Mouse (Mus musculus): ENCODE measurements around the gene Susd6. TPM values are rescaled to one million over a fixed set of nuclear protein-coding genes. Genes with fewer than 3 reads are reported as not detected.

Susd6 gene
- polyA plus RNA-seq, 1 experiment from 2014 or later = 15.2 TPM

DNA sequence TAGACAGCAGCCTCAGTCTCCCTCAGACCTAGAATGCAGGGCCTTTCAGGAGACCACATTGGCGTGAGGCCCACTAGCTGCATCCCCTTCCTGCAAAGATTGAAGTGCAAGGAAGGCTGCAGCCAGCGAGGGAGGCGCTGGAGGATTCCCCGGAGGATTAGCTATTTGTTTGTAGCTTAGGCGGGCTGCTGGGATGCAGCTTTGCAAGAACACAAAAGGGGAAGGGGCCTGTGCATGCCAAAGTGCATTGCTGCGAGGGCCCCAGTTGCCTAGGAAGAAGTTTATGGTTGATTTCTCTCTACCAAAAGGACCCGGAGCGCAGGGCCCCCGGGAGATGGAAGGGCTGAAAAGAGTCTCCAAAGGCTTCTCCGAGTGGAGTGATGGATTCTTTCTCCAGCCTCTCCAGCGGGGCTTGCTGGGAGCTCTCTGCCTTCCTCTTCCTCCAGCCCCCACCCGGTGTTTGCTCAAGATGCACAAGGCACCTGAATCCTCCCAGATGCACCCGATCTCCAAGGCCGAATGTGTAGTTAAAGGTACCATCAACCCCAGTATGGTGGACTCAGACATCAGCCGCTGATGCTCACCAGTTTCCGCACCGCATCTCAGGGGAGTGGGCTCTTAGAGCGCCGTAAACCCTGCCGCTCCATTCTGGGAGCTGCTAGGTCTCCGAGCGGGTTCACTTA is 30.5 kb upstream of the Susd6 start:
- WGBS (ENCODE audit: insufficient replicate concordance) = 4% methylated on average over 22 of the region's 22 CpGs

GRCm38 (mm10) chr12:80760396-80760801 is 29.9 kb upstream of the Susd6 start, which contains the start of gene Ccdc177:
Ccdc177 (minus strand) TSS chr12:80760687.
- ATAC-seq (ENCODE audit: low read depth) = no peak
- H3K27me3 ChIP-seq (ENCODE audit: control insufficient read depth, insufficient read depth, low read depth, low read length) = peaks cover 68% of the 10 kb centered on the region
- WGBS (ENCODE audit: insufficient replicate concordance) = under 1% methylated on average over 24 of the region's 24 CpGs
- peaks cover 16% of the 10 kb centered on the region for H3K4me1 ChIP-seq (ENCODE audit: control insufficient read depth, low read depth, low read length)
- no peaks in the 10 kb centered on the region for H3K9me3 ChIP-seq (replicated peaks; ENCODE audit: control insufficient read depth, low read length)
- no peaks in the 10 kb centered on the region for H3K36me3 ChIP-seq (ENCODE audit: control insufficient read depth, insufficient read depth)
- no peak within 1 kb of the TSS for H3K27ac ChIP-seq (ENCODE audit: low read length)
- H3K4me2 ChIP-seq (ENCODE audit: low read depth, low read length) = no peak within 1 kb of the TSS
- H3K4me3 ChIP-seq (ENCODE audit: low read depth, low read length) = peak within 1 kb of the TSS; percentile 3; the same call in 1 of the 2 replicates
- H3K9ac ChIP-seq (ENCODE audit: low read depth, low read length) = no peak within 1 kb of the TSS

More for the DNA sequence above, 30.5 kb upstream of the Susd6 start:
- no peak overlapping the region for H3K27ac ChIP-seq (ENCODE audit: low read length)
- H3K9ac ChIP-seq (ENCODE audit: low read depth, low read length) = no peak overlapping the region
- ATAC-seq (ENCODE audit: low read depth) = no peak
- no peak overlapping the region for H3K4me2 ChIP-seq (ENCODE audit: low read depth, low read length)
- peaks cover 16% of the 10 kb centered on the region for H3K4me1 ChIP-seq (ENCODE audit: control insufficient read depth, low read depth, low read length)
- H3K27me3 ChIP-seq (ENCODE audit: control insufficient read depth, insufficient read depth, low read depth, low read length) = peaks cover 73% of the 10 kb centered on the region
- no peaks in the 10 kb centered on the region for H3K9me3 ChIP-seq (replicated peaks; ENCODE audit: control insufficient read depth, low read length)
- no peaks in the 10 kb centered on the region for H3K36me3 ChIP-seq (ENCODE audit: control insufficient read depth, insufficient read depth)
- peak overlapping the region; percentile 3; the same call in 1 of the 2 replicates for H3K4me3 ChIP-seq (ENCODE audit: low read depth, low read length)

- WGBS (ENCODE audit: insufficient replicate concordance) = 59% methylated on average over 5 of the region's 5 CpGs
- no peak overlapping the region for H3K9ac ChIP-seq (ENCODE audit: low read depth, low read length)
- peaks cover 13% of the 10 kb centered on the region for H3K4me1 ChIP-seq (ENCODE audit: control insufficient read depth, low read depth, low read length)
- H3K4me3 ChIP-seq (ENCODE audit: low read depth, low read length) = no peak overlapping the region
- H3K27me3 ChIP-seq (ENCODE audit: control insufficient read depth, insufficient read depth, low read depth, low read length) = peaks cover 42% of the 10 kb centered on the region
- H3K36me3 ChIP-seq (ENCODE audit: control insufficient read depth, insufficient read depth) = no peaks in the 10 kb centered on the region
- no peak for ATAC-seq (ENCODE audit: low read depth)
- no peak overlapping the region for H3K27ac ChIP-seq (ENCODE audit: low read length)
- H3K4me2 ChIP-seq (ENCODE audit: low read depth, low read length) = no peak overlapping the region
- H3K9me3 ChIP-seq (replicated peaks; ENCODE audit: control insufficient read depth, low read length) = no peaks in the 10 kb centered on the region
Measured at GRCm38 (mm10) chr12:80762982-80763381, 27.3 kb upstream of the Susd6 start.

- H3K9ac ChIP-seq (ENCODE audit: low read depth, low read length) = no peak overlapping the region
- H3K4me2 ChIP-seq (ENCODE audit: low read depth, low read length) = no peak overlapping the region
- H3K4me3 ChIP-seq (ENCODE audit: low read depth, low read length) = no peak overlapping the region
- H3K27ac ChIP-seq (ENCODE audit: low read length) = no peak overlapping the region
- no peak for ATAC-seq (ENCODE audit: low read depth)
- WGBS (ENCODE audit: insufficient replicate concordance) = 57% methylated on average over 4 of the region's 4 CpGs
- peaks cover 3% of the 10 kb centered on the region for H3K4me1 ChIP-seq (ENCODE audit: control insufficient read depth, low read depth, low read length)
- no peaks in the 10 kb centered on the region for H3K36me3 ChIP-seq (ENCODE audit: control insufficient read depth, insufficient read depth)
- H3K27me3 ChIP-seq (ENCODE audit: control insufficient read depth, insufficient read depth, low read depth, low read length) = peaks cover 30% of the 10 kb centered on the region
- H3K9me3 ChIP-seq (replicated peaks; ENCODE audit: control insufficient read depth, low read length) = no peaks in the 10 kb centered on the region
Measured at GRCm38 (mm10) chr12:80764116-80764515, 26.2 kb upstream of the Susd6 start.

DNA sequence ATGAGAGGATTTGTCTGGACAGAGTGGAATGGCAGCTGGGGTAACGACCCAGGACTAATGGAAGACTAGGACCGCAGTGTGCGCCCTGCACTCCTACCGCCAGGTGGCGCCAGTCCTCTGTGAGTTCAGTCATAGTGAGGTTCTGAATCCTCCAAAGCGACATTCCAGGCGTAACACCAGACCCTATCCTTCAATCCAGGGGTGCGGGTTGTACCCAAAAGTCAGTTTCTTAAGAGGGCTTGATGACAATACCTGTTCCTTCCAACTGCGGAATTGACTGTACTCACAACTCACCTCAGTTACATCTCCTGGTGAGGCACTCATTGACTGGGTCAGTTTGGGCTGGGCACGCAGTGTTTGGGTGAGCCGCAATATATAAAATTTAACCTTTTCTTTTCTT is 20.6 kb upstream of the Susd6 start:
- Histone ChIP-seq H3K9me3 (replicated peaks; ENCODE audit: control insufficient read depth, low read length) (no peaks in the 10 kb centered on the region), H3K27me3 (ENCODE audit: control insufficient read depth, insufficient read depth, low read depth, low read length) (no peaks in the 10 kb centered on the region), H3K4me2 (ENCODE audit: low read depth, low read length) (peak overlapping the region; percentile 35; the same call in 1 of the 2 replicates), H3K4me3 (ENCODE audit: low read depth, low read length) (no peak overlapping the region), H3K36me3 (ENCODE audit: control insufficient read depth, insufficient read depth) (no peaks in the 10 kb centered on the region), H3K27ac (ENCODE audit: low read length) (no peak overlapping the region), H3K9ac (ENCODE audit: low read depth, low read length) (no peak overlapping the region), H3K4me1 (ENCODE audit: control insufficient read depth, low read depth, low read length) (0 out of 2 replicates have a peak, but pooled peaks cover 2% of the 10 kb centered on the region)
- peak; percentile 70 for ATAC-seq (ENCODE audit: low read depth)
- 18% methylated on average over 11 of the region's 11 CpGs for WGBS (ENCODE audit: insufficient replicate concordance)

DNA sequence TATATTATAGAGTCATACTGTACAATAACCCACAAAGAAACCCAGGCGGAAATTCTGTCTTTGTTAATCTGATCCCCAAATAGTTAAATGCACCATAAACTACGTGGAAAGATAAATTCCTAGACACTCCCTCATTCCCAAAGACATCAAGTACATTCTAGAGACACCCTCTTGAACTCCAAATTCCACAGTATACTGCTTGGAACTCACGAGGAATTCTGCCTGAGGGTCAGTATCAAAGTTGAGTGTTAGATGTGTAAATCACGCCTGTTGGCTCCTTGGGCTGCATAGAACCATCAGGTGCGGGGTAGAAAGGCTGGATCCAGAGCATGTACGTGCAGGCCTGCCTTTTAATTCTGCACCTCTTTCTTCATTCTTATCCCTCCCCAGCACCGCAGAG is 15.5 kb upstream of the Susd6 start:
- Histone ChIP-seq H3K27me3 (ENCODE audit: control insufficient read depth, insufficient read depth, low read depth, low read length) (no peaks in the 10 kb centered on the region), H3K27ac (ENCODE audit: low read length) (no peak overlapping the region), H3K9me3 (replicated peaks; ENCODE audit: control insufficient read depth, low read length) (no peaks in the 10 kb centered on the region), H3K4me3 (ENCODE audit: low read depth, low read length) (no peak overlapping the region), H3K9ac (ENCODE audit: low read depth, low read length) (no peak overlapping the region), H3K36me3 (ENCODE audit: control insufficient read depth, insufficient read depth) (no peaks in the 10 kb centered on the region), H3K4me1 (ENCODE audit: control insufficient read depth, low read depth, low read length) (peaks cover 38% of the 10 kb centered on the region), H3K4me2 (ENCODE audit: low read depth, low read length) (no peak overlapping the region)
- no peak for ATAC-seq (ENCODE audit: low read depth)
- 74% methylated on average over 7 of the region's 7 CpGs for WGBS (ENCODE audit: insufficient replicate concordance)

- 0 out of 2 replicates have a peak overlapping the region, but pooled peaks have one; percentile 1 for H3K4me2 ChIP-seq (ENCODE audit: low read depth, low read length)
- H3K27ac ChIP-seq (ENCODE audit: low read length) = peak overlapping the region; percentile 60
- peak; percentile 25 for ATAC-seq (ENCODE audit: low read depth)
- no peaks in the 10 kb centered on the region for H3K9me3 ChIP-seq (replicated peaks; ENCODE audit: control insufficient read depth, low read length)
- no peaks in the 10 kb centered on the region for H3K36me3 ChIP-seq (ENCODE audit: control insufficient read depth, insufficient read depth)
- peaks cover 38% of the 10 kb centered on the region for H3K4me1 ChIP-seq (ENCODE audit: control insufficient read depth, low read depth, low read length)
- WGBS (ENCODE audit: insufficient replicate concordance) = 20% methylated on average over 4 of the region's 4 CpGs
- peak overlapping the region; percentile 19 for H3K9ac ChIP-seq (ENCODE audit: low read depth, low read length)
- no peaks in the 10 kb centered on the region for H3K27me3 ChIP-seq (ENCODE audit: control insufficient read depth, insufficient read depth, low read depth, low read length)
- no peak overlapping the region for H3K4me3 ChIP-seq (ENCODE audit: low read depth, low read length)
Measured at GRCm38 (mm10) chr12:80776046-80776634, 14.2 kb upstream of the Susd6 start.

- peak; percentile 98 for ATAC-seq (ENCODE audit: low read depth)
- Histone ChIP-seq H3K9me3 (replicated peaks; ENCODE audit: control insufficient read depth, low read length) (no peaks in the 10 kb centered on the region), H3K9ac (ENCODE audit: low read depth, low read length) (peak overlapping the region; percentile 63), H3K27ac (ENCODE audit: low read length) (peak overlapping the region; percentile 98), H3K27me3 (ENCODE audit: control insufficient read depth, insufficient read depth, low read depth, low read length) (no peaks in the 10 kb centered on the region), H3K4me3 (ENCODE audit: low read depth, low read length) (peak overlapping the region; percentile 46), H3K4me2 (ENCODE audit: low read depth, low read length) (peak overlapping the region; percentile 69), H3K4me1 (ENCODE audit: control insufficient read depth, low read depth, low read length) (peaks cover 38% of the 10 kb centered on the region), H3K36me3 (ENCODE audit: control insufficient read depth, insufficient read depth) (no peaks in the 10 kb centered on the region)
- 16% methylated on average over 16 of the region's 16 CpGs for WGBS (ENCODE audit: insufficient replicate concordance)
Measured at GRCm38 (mm10) chr12:80778188-80778936, 11.9 kb upstream of the Susd6 start.

All from liver, embryonic 16.5 days (tissue).